Mouse (Mus musculus) cortical plate, adult 2 months (tissue): ENCODE results near the gene Gstm2.

Experiments used
- CTCF ChIP-seq: fragments of 200-500 bp; IDR thresholded peaks from 2 replicates; pipeline ENCODE4 v1.5.1; 2011; ENCODE audit warnings: mild to moderate bottlenecking, control low read depth, low read length; ENCODE audit not compliant: insufficient read depth; ENCODE audit errors: extremely low read depth
- POLR2A ChIP-seq: fragments of 200-500 bp; IDR thresholded peaks from 2 replicates; pipeline ENCODE4 v1.6.1; 2011; ENCODE audit warnings: mild to moderate bottlenecking, low read length, control low read depth; ENCODE audit not compliant: insufficient read depth; ENCODE audit errors: extremely low read depth

- TF ChIP-seq CTCF (peak; percentile 80), POLR2A (peak; percentile 65)
These were observed 31.4 kb upstream of the Gstm2 start, which contains the start of gene Gstm1 for GRCm38 (mm10) chr3:108017473-108018189.
